Mouse (Mus musculus) frontal cortex, postnatal 14 days (tissue): Measurements from ENCODE around the gene Tox2.

Experiments
- DNase-seq, 2 experiments: peaks; one replicate each; pipeline ENCODE4 v3.0.0; 2022; ENCODE audit warnings: low spot score in 2 of 2

The Tox2 gene

GRCm38 (mm10) chr2:163364785-163365541 lies 162.0 kb downstream of the Tox2 start:
- no peak for DNase-seq

- no peak for DNase-seq
Observed at GRCm38 (mm10) chr2:163370175-163370574, 167.2 kb downstream of the Tox2 start.

- DNase-seq, result no peak
Observed at GRCm38 (mm10) chr2:163372627-163373026, 169.7 kb downstream of the Tox2 start.
